Mouse (Mus musculus) lung, embryonic 15.5 days (tissue): ENCODE results near the gene Tmem200b. TPM values are rescaled to one million over a fixed set of nuclear protein-coding genes. Genes with fewer than 3 reads are reported as not detected.

Experiments
- ATAC-seq: fragments of 200-750 bp; cut with Nextera tagmentation; 2 replicates; pipeline ENCODE4 v1.8.0; 2017; ENCODE audit warnings: moderate number of reproducible peaks, borderline replicate concordance; ENCODE audit not compliant: low FRiP score, low TSS enrichment; ENCODE audit errors: extremely low read depth
- H3K27ac ChIP-seq: fragments of 300-500 bp; sonication (generic); 2 replicates; pipeline ENCODE4 v1.5.1; 2015; ENCODE audit warnings: moderate library complexity, mild to moderate bottlenecking, inconsistent platforms
- H3K27me3 ChIP-seq: fragments of 300-500 bp; sonication (generic); 2 replicates; pipeline ENCODE4 v1.6.1; 2015; ENCODE audit warnings: inconsistent platforms
- H3K36me3 ChIP-seq: fragments of 300-500 bp; sonication (generic); 2 replicates; pipeline ENCODE4 v1.6.1; 2015; ENCODE audit warnings: inconsistent platforms
- H3K4me1 ChIP-seq: fragments of 300-500 bp; sonication (generic); 2 replicates; pipeline ENCODE4 v1.6.1; 2015; ENCODE audit warnings: inconsistent platforms
- H3K4me2 ChIP-seq: fragments of 300-500 bp; sonication (generic); 2 replicates; pipeline ENCODE4 v1.6.1; 2015; ENCODE audit warnings: inconsistent platforms, mild to moderate bottlenecking, moderate library complexity
- H3K4me3 ChIP-seq: fragments of 300-500 bp; sonication (generic); 2 replicates; pipeline ENCODE4 v1.5.1; 2015; ENCODE audit warnings: mild to moderate bottlenecking, inconsistent platforms
- H3K9ac ChIP-seq: fragments of 300-500 bp; sonication (generic); 2 replicates; pipeline ENCODE4 v1.6.1; 2015; ENCODE audit warnings: inconsistent platforms
- H3K9me3 ChIP-seq: fragments of 300-500 bp; sonication (generic); 2 replicates; pipeline ENCODE4 v1.6.1; 2016; ENCODE audit warnings: inconsistent platforms
- WGBS: fragments of 180-500 bp; shearing (Covaris S2); methylation state at CpG from one replicate; pipeline ENCODE4 v1.1.7; 2015; 5-methylcytosine and 5-hydroxymethylcytosine counted together
- polyA plus RNA-seq: library from polyadenylated mRNA; unstranded; fragments of >200 nt; fragmentation: Nextera tagmentation; extraction: Ambion mirVana; gene quantifications from 2 replicates; pipeline ENCODE4 v1.2.1, GENCODE M21; 2015

The Tmem200b gene
- polyA plus RNA-seq: 1.1 and 1.2 TPM in 2 replicates

GRCm38 (mm10) chr4:131921461-131922346 lies at the start of gene Tmem200b:
Tmem200b (plus strand) TSS chr4:131921771.
- no peak for ATAC-seq

GRCm38 (mm10) chr4:131872672-131873292 lies 48.8 kb upstream of the Tmem200b start:
- H3K9me3 ChIP-seq: no peaks in the 10 kb centered on the region
- 5% methylated on average over 11 of the region's 11 CpGs for whole genome bisulfite sequencing
- peak overlapping the region; percentile 88 for H3K27ac ChIP-seq
- H3K27me3 ChIP-seq: no peaks in the 10 kb centered on the region
- H3K4me2 ChIP-seq: peak overlapping the region; percentile 60
- H3K4me1 ChIP-seq: peaks cover 30% of the 10 kb centered on the region
- peak overlapping the region; percentile 69 for H3K9ac ChIP-seq
- peak; percentile 12; the same call in 1 of the 2 replicates for ATAC-seq
- no peaks in the 10 kb centered on the region for H3K36me3 ChIP-seq
- H3K4me3 ChIP-seq: peak overlapping the region; percentile 98

More at GRCm38 (mm10) chr4:131921461-131922346, at the start of gene Tmem200b:
- peaks cover 68% of the 10 kb centered on the region for H3K27me3 ChIP-seq
- peak within 1 kb of the TSS; percentile 89 for H3K4me2 ChIP-seq
- 1% methylated on average over 104 of the region's 130 CpGs for WGBS
- H3K36me3 ChIP-seq: peaks cover 11% of the 10 kb centered on the region
- H3K9me3 ChIP-seq: no peaks in the 10 kb centered on the region
- peak within 1 kb of the TSS; percentile 65 for H3K4me3 ChIP-seq
- peak within 1 kb of the TSS; percentile 64 for H3K9ac ChIP-seq
- H3K4me1 ChIP-seq: peaks cover 47% of the 10 kb centered on the region
- H3K27ac ChIP-seq: peak within 1 kb of the TSS; percentile 78

GRCm38 (mm10) chr4:131873293-131874168 lies 48.0 kb upstream of the Tmem200b start, which contains the start of gene Srsf4:
Srsf4 (plus strand) TSS chr4:131873617.
- H3K36me3 ChIP-seq: no peaks in the 10 kb centered on the region
- H3K9me3 ChIP-seq: no peaks in the 10 kb centered on the region
- H3K4me3 ChIP-seq: peak within 1 kb of the TSS; percentile 98
- peak within 1 kb of the TSS; percentile 100 for H3K27ac ChIP-seq
- H3K4me2 ChIP-seq: peak within 1 kb of the TSS; percentile 65
- H3K4me1 ChIP-seq: peaks cover 37% of the 10 kb centered on the region
- WGBS: 2% methylated on average over 64 of the region's 116 CpGs
- peak within 1 kb of the TSS; percentile 100 for H3K9ac ChIP-seq
- ATAC-seq: peak; percentile 98
- H3K27me3 ChIP-seq: no peaks in the 10 kb centered on the region

GRCm38 (mm10) chr4:131874169-131874536 lies 47.4 kb upstream of the Tmem200b start:
- WGBS: 1% methylated on average over 20 of the region's 20 CpGs
- no peaks in the 10 kb centered on the region for H3K36me3 ChIP-seq

GRCm38 (mm10) chr4:131874567-131874966 lies 47.0 kb upstream of the Tmem200b start:
- no peaks in the 10 kb centered on the region for H3K27me3 ChIP-seq
- WGBS: 1% methylated on average over 11 of the region's 11 CpGs
- H3K4me2 ChIP-seq: peak overlapping the region; percentile 65
- H3K4me1 ChIP-seq: peaks cover 42% of the 10 kb centered on the region
- peak overlapping the region; percentile 98 for H3K4me3 ChIP-seq
- no peaks in the 10 kb centered on the region for H3K9me3 ChIP-seq
- no peak for ATAC-seq
- peak overlapping the region; percentile 100 for H3K9ac ChIP-seq
- no peaks in the 10 kb centered on the region for H3K36me3 ChIP-seq
- peak overlapping the region; percentile 100 for H3K27ac ChIP-seq

More at GRCm38 (mm10) chr4:131874169-131874536, 47.4 kb upstream of the Tmem200b start:
- no peak for ATAC-seq
- Histone ChIP-seq H3K9me3 (no peaks in the 10 kb centered on the region), H3K27ac (peak overlapping the region; percentile 100), H3K27me3 (no peaks in the 10 kb centered on the region), H3K4me3 (peak overlapping the region; percentile 98), H3K4me1 (peaks cover 38% of the 10 kb centered on the region), H3K9ac (peak overlapping the region; percentile 100), H3K4me2 (peak overlapping the region; percentile 65)

- peak overlapping the region; percentile 65 for H3K4me2 ChIP-seq
- no peak for ATAC-seq
- no peak overlapping the region for H3K27ac ChIP-seq
- 25% methylated on average over 3 of the region's 3 CpGs for WGBS
- no peaks in the 10 kb centered on the region for H3K9me3 ChIP-seq
- no peaks in the 10 kb centered on the region for H3K27me3 ChIP-seq
- peak overlapping the region; percentile 100 for H3K9ac ChIP-seq
- H3K36me3 ChIP-seq: no peaks in the 10 kb centered on the region
- H3K4me3 ChIP-seq: peak overlapping the region; percentile 98
- H3K4me1 ChIP-seq: peaks cover 49% of the 10 kb centered on the region
Measured at GRCm38 (mm10) chr4:131875242-131875641, 46.3 kb upstream of the Tmem200b start.

GRCm38 (mm10) chr4:131876836-131877235 lies 44.7 kb upstream of the Tmem200b start:
- no peaks in the 10 kb centered on the region for H3K27me3 ChIP-seq
- no peak overlapping the region for H3K4me3 ChIP-seq
- H3K9ac ChIP-seq: no peak overlapping the region
- 32% methylated on average over 2 of the region's 2 CpGs for WGBS
- no peaks in the 10 kb centered on the region for H3K9me3 ChIP-seq
- no peak for ATAC-seq
- no peaks in the 10 kb centered on the region for H3K36me3 ChIP-seq
- no peak overlapping the region for H3K27ac ChIP-seq
- H3K4me2 ChIP-seq: peak overlapping the region; percentile 33
- H3K4me1 ChIP-seq: peaks cover 62% of the 10 kb centered on the region

GRCm38 (mm10) chr4:131879692-131880091 lies 41.9 kb upstream of the Tmem200b start:
- WGBS: 73% methylated on average over 1 of the region's 1 CpGs
- ATAC-seq: no peak
- Histone ChIP-seq H3K9me3 (no peaks in the 10 kb centered on the region), H3K9ac (no peak overlapping the region), H3K4me1 (peaks cover 67% of the 10 kb centered on the region), H3K4me2 (no peak overlapping the region), H3K27me3 (no peaks in the 10 kb centered on the region), H3K36me3 (peaks cover 6% of the 10 kb centered on the region; the same call in 1 of the 2 replicates), H3K27ac (no peak overlapping the region), H3K4me3 (no peak overlapping the region)

- peaks cover 52% of the 10 kb centered on the region for H3K4me1 ChIP-seq
- 61% methylated on average over 7 of the region's 7 CpGs for WGBS
Measured at GRCm38 (mm10) chr4:131881306-131881705, 40.3 kb upstream of the Tmem200b start.

GRCm38 (mm10) chr4:131883571-131883970 lies 38.0 kb upstream of the Tmem200b start:
- Histone ChIP-seq H3K4me2 (no peak overlapping the region), H3K9me3 (no peaks in the 10 kb centered on the region), H3K4me1 (peaks cover 35% of the 10 kb centered on the region), H3K27ac (no peak overlapping the region), H3K36me3 (peaks cover 29% of the 10 kb centered on the region), H3K9ac (no peak overlapping the region), H3K4me3 (no peak overlapping the region), H3K27me3 (no peaks in the 10 kb centered on the region)
- no peak for ATAC-seq
- 61% methylated on average over 6 of the region's 6 CpGs for WGBS

More at GRCm38 (mm10) chr4:131881306-131881705, 40.3 kb upstream of the Tmem200b start:
- Histone ChIP-seq H3K9me3 (no peaks in the 10 kb centered on the region), H3K9ac (no peak overlapping the region), H3K4me2 (no peak overlapping the region), H3K27me3 (no peaks in the 10 kb centered on the region), H3K4me3 (no peak overlapping the region), H3K36me3 (peaks cover 21% of the 10 kb centered on the region), H3K27ac (no peak overlapping the region)
- no peak for ATAC-seq

GRCm38 (mm10) chr4:131885376-131885775 lies 36.2 kb upstream of the Tmem200b start:
- no peak overlapping the region for H3K4me3 ChIP-seq
- no peaks in the 10 kb centered on the region for H3K9me3 ChIP-seq
- H3K27me3 ChIP-seq: no peaks in the 10 kb centered on the region
- H3K36me3 ChIP-seq: peaks cover 34% of the 10 kb centered on the region
- WGBS: 66% methylated on average over 6 of the region's 6 CpGs
- ATAC-seq: no peak
- no peak overlapping the region for H3K4me2 ChIP-seq
- no peak overlapping the region for H3K27ac ChIP-seq
- H3K4me1 ChIP-seq: peaks cover 23% of the 10 kb centered on the region; the same call in 1 of the 2 replicates
- no peak overlapping the region for H3K9ac ChIP-seq
